Mouse (Mus musculus) C2C12 (cell line): ENCODE results near the gene Slc2a12. TPM values are rescaled to one million over a fixed set of nuclear protein-coding genes. Genes with fewer than 3 reads are reported as not detected.

Experiments
- H3K27me3 ChIP-seq: one replicate; pipeline ENCODE4 v1.6.1; 2011; ENCODE audit not compliant: control insufficient read depth, insufficient read depth, insufficient read length
- H3K36me3 ChIP-seq: one replicate; pipeline ENCODE4 v1.6.1; 2011; ENCODE audit not compliant: control insufficient read depth, insufficient read depth
- H3K4me3 ChIP-seq: one replicate; pipeline ENCODE4 v1.5.1; 2011; ENCODE audit warnings: mild to moderate bottlenecking, control low read depth; ENCODE audit not compliant: poor library complexity, insufficient read depth, severe bottlenecking
- H3K79me2 ChIP-seq: one replicate; pipeline ENCODE4 v1.6.1; 2011; ENCODE audit not compliant: control insufficient read depth, insufficient read depth
- H3K79me3 ChIP-seq: one replicate; pipeline ENCODE4 v1.6.1; 2011; ENCODE audit warnings: low read depth, control low read depth
- H3ac ChIP-seq: one replicate; pipeline ENCODE3; 2011; ENCODE audit warnings: low read depth; ENCODE audit not compliant: control insufficient read depth, insufficient read length
- CEBPB ChIP-seq: IDR thresholded peaks from one replicate; pipeline ENCODE4 v1.6.1; 2011; ENCODE audit warnings: low read depth, mild to moderate bottlenecking, control low read depth, moderate library complexity
- CTCF ChIP-seq: IDR thresholded peaks from one replicate; pipeline ENCODE4 v1.5.1; 2011; ENCODE audit not compliant: control insufficient read depth, insufficient read depth, insufficient read length
- FOSL1 ChIP-seq: IDR thresholded peaks from one replicate; pipeline ENCODE4 v1.8.0; 2011; ENCODE audit warnings: mild to moderate bottlenecking, low read length; ENCODE audit not compliant: poor library complexity, insufficient read depth, severe bottlenecking
- MAX ChIP-seq: IDR thresholded peaks from one replicate; pipeline ENCODE4 v1.6.1; 2011; ENCODE audit warnings: mild to moderate bottlenecking, control low read depth
- MYOD1 ChIP-seq: IDR thresholded peaks from one replicate; pipeline ENCODE4 v1.6.1; 2011; ENCODE audit warnings: low read depth; ENCODE audit not compliant: control insufficient read depth, insufficient read length
- MYOG ChIP-seq: IDR thresholded peaks from one replicate; pipeline ENCODE4 v1.6.1; 2011; ENCODE audit not compliant: control insufficient read depth, insufficient read length; ENCODE audit errors: extremely low read depth
- USF1 ChIP-seq: IDR thresholded peaks from one replicate; pipeline ENCODE4 v1.6.1; 2011; ENCODE audit warnings: low read depth, mild to moderate bottlenecking, control low read depth, moderate library complexity
- polyA plus RNA-seq: library from polyadenylated mRNA; unstranded; fragments of >200 nt; fragmentation: generic; extraction: Trizol; gene quantifications from one replicate; pipeline ENCODE4 v1.2.1, GENCODE M21; 2012; ENCODE audit warnings: missing spikeins

The Slc2a12 gene
- polyA plus RNA-seq, 1 experiment, result not detected

DNA sequence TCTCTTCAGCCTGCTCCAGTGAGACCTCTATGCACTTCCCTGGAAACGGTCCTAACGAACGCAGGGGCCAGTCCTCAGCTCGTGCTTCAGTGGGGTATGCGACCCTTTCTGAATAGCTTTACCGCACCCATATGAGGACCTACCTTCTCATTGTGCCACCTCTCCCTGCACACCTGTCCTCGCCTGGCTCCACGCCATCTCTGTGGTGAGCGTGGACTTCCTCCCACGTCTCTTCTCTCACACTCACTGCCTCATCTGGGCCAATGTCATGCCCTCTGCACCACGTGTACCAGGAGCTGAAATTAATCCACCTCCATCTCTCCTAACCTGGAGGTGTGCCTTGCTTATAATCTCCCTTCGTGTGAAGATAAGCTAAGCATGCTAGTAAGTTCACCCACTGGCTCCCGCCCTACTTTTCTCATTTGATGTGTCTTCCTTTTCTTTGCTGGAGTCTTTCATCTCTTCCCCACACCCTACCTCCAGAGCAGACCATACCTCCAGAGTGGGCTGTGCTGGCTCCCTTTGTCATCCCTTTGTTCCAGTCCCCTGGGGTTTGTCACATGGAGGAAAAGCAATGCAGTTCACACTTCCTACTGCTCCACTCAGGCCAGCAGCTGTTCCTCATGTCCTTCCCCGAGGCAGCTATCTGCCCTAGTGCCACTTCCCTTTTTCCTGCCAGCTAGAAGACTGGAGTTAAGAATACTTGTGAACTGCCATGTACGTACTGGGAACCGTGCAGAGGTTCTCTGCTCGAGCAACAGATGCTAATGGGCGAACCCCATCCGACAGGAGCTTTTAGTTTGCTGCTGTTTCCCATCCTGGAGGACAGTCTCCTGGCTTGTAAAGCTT is 54.9 kb downstream of the Slc2a12 start:
- no peaks in the 10 kb centered on the region for H3K79me3 ChIP-seq
- no peak overlapping the region for H3K4me3 ChIP-seq
- no peaks in the 10 kb centered on the region for H3K79me2 ChIP-seq
- peaks cover 15% of the 10 kb centered on the region for H3K36me3 ChIP-seq
- no peak for TF ChIP-seq FOSL1
- no peak for TF ChIP-seq CTCF
- no peaks in the 10 kb centered on the region for H3K27me3 ChIP-seq
- H3ac ChIP-seq, result no peak overlapping the region

- Histone ChIP-seq H3K27me3 (no peaks in the 10 kb centered on the region), H3ac (no peak overlapping the region), H3K4me3 (no peak overlapping the region), H3K79me2 (no peaks in the 10 kb centered on the region), H3K36me3 (peaks cover 23% of the 10 kb centered on the region), H3K79me3 (no peaks in the 10 kb centered on the region)
- TF ChIP-seq MYOG (no peak), CTCF (no peak), FOSL1 (no peak), USF1 (no peak), CEBPB (no peak), MAX (no peak), MYOD1 (no peak)
Measured at GRCm38 (mm10) chr10:22700773-22701172, 56.0 kb downstream of the Slc2a12 start.

- Histone ChIP-seq H3K79me2 (no peaks in the 10 kb centered on the region), H3K79me3 (no peaks in the 10 kb centered on the region), H3K4me3 (no peak overlapping the region), H3ac (no peak overlapping the region), H3K27me3 (no peaks in the 10 kb centered on the region), H3K36me3 (peaks cover 32% of the 10 kb centered on the region)
- no peak for TF ChIP-seq CTCF
- TF ChIP-seq FOSL1, result no peak
- TF ChIP-seq CEBPB, result no peak
- no peak for TF ChIP-seq MAX
- no peak for TF ChIP-seq MYOG
- TF ChIP-seq USF1, result no peak
- TF ChIP-seq MYOD1, result no peak
Measured at GRCm38 (mm10) chr10:22701485-22702315, 56.9 kb downstream of the Slc2a12 start.

- Histone ChIP-seq H3K27me3 (no peaks in the 10 kb centered on the region), H3ac (no peak overlapping the region), H3K79me2 (no peaks in the 10 kb centered on the region), H3K36me3 (peaks cover 48% of the 10 kb centered on the region), H3K4me3 (no peak overlapping the region), H3K79me3 (no peaks in the 10 kb centered on the region)
- TF ChIP-seq USF1 (no peak), MYOD1 (no peak), FOSL1 (no peak), CEBPB (no peak), CTCF (no peak), MYOG (no peak), MAX (no peak)
Measured at GRCm38 (mm10) chr10:22703844-22704243, 59.0 kb downstream of the Slc2a12 start.

DNA sequence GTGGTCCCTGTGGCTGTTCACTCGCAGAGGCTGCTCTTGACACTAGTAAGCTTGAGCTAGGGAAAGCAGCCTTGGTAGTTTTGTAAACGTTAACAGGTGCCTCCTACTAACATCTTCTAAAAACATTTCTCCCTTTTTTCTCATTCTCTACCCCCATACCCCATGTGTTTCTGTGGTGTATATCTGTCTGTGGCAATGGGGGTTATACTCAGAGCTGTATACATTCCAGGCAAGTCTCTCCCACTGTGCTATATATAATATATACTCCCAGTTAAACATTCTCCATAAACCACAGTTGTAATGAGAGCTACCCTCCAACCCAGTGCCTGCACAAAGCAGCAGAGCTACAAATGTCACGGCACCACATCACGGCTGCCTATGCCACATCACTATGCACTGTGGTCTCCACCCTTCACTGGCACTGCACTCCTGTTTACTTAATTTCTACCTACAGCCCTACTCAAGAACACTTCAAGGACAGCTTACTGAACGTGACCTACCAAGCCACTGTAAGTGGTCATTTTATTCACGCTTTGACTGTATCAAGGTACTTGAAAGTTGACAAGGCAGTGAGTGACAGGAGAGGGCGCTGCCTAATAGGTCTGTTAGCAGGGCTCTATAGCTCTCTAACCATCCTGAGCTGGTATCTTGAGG is 63.5 kb downstream of the Slc2a12 start:
- no peak for TF ChIP-seq FOSL1
- no peak for TF ChIP-seq USF1
- TF ChIP-seq MAX, result no peak
- no peak for TF ChIP-seq MYOD1
- TF ChIP-seq CTCF, result no peak
- Histone ChIP-seq H3K36me3 (peaks cover 62% of the 10 kb centered on the region), H3K4me3 (no peak overlapping the region), H3K79me3 (peaks cover 5% of the 10 kb centered on the region), H3ac (no peak overlapping the region), H3K79me2 (peaks cover 28% of the 10 kb centered on the region), H3K27me3 (no peaks in the 10 kb centered on the region)
